Mouse (Mus musculus) embryo, embryonic 10.5 days (tissue): ENCODE measurements around the gene Acoxl.

Experiments used
- DNase-seq: peaks from one replicate; pipeline ENCODE4 v3.0.0-alpha.2; 2015; ENCODE audit warnings: low spot score

The Acoxl gene

DNA sequence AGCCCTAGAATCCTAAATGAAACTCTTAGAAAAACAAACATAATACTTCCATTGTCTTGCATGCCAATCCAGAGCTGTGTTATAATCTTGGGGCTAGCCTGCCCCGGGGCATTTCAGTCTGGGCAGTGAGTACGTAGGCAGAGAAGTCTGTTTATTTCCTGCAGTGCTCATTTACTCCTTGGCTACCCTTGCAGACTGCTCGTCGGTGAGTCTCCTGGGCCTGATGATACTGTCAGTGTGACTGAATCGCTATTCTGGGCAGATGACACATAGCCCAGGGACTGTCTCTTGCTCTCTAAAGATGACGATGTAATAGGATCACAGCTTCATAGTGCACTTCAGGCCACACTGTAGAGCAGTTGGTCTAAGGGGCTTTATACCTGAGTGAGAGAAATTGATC lies 56.2 kb downstream of the Acoxl start:
- no peak for DNase-seq

DNA sequence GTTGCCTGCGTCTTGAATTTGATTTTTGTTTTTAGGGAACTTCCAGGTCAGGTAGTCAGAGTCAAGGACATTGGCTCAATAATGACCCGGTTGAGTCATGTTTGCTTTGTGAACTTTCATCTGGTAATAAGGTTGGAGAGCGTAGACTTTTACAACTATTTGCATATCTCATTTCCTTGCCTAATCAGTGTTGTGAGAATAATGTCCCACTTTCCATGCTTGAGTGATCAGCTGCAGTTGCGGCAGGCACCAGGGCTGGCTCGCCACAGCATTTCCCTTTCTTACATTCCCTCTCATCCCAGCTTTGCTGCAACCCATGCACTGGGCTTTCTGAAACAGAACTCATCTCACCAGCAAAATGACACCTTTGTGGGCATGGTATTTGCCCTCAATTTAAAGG lies 59.0 kb downstream of the Acoxl start:
- DNase-seq = no peak

DNA sequence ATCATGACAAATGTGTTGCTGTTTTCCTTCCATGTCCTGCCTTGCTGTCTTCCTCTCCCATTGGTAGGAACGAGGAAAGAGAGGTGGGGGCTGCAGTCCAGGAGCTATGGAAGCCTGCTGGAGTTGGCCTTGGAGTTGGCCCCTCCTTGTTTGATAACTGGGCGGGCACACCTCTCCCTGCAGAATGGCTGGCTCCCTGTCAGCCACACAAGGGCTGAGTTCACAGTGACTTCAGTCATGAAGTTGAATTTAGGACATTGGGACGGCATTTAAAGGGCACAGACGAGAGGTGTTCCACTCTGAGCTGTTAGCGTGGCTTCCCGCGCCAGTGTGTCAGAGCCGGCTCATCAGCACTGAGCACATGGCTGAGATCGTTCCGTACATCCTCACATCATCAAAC lies 66.2 kb downstream of the Acoxl start:
- DNase-seq = no peak

DNA sequence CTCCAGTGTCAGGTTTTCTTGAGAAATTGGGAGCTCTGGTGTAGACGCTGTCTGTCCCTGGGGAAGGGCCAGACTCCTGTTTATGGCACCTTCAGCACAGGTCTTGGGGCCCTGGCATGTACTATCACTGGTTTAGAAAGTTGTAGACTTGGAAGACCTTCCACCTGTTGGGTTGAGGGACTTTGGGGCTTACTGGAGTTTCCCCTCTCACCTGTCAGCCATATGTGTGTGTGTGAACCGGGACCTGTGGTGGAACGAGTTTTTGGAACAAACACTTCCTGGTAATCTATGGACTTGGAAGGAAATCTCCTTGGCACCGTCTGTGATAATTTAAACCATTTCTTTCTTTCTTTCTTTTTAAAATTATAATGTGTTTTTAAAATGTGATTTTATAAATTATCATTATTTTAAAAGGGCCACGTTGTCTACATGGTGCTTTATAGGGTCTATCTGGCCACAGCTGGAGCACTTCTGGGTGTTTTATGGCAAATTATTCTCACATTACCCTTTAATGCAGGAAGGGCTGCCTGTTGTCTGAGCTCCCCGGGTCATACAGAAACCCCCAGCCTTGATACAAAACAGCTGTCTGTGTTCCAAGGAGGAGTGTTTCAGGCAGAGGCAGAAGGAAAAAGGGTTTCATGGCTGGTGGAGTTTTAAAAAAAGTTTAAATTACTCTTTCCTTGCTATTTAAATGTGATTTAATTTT lies 68.5 kb downstream of the Acoxl start:
- peak; percentile 77 for DNase-seq

DNA sequence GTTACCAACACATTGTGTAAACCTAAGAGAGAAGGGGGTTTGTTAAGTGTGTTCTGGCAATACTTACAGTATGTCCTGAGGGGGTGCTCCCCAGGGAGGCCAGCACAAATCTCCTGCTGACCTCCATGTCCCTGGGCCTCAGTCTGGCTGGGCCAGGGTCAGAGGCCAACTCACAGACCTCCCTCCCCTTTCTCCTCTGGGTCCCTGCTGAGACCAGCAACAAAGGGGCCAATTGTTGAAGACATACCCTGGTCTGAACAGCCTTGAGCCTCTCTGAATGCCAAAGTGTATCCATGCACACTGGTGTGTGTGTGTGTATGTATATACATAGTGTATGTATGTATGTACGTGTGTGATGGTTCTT lies 69.0 kb downstream of the Acoxl start:
- peak; percentile 88 for DNase-seq

DNA sequence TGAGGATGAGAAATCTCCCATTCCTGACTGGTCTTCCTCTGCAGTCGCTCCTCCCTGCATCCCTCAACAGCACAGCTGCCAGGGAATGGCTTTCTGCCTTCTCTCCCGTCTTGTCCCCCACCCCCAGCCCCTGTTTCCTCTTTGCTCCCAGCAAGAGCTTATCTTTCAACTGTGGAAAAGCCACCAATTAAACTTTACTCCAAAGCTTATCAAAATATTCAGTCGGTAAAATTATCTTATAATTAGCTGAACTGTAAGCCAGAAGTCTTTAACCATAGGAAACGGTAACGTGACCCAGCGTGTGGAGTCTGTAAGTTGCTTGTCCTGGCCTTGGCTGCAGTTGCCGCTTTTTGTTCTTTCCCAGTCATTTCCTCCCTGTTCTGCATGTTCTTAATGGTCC lies 70.2 kb downstream of the Acoxl start:
- no peak for DNase-seq

DNA sequence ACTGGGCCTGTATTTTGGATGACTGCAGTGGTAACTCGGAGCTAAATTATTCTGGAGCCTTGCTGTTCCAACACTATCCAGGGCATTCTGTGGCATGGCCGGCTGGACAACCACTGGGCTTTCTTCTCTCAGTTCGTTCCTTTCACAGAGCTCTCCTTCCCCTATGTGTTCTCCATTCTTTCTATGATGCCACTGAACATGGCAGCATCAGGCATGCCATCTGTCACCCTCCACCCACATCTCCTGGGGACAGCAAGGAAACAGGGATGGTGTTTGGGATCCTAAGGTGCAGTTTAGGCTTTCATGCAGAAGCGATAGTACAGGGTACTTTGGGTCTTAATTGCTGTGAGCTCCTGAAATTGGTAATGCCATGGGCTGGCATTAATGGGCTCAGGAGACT lies 71.1 kb downstream of the Acoxl start:
- DNase-seq = no peak

DNA sequence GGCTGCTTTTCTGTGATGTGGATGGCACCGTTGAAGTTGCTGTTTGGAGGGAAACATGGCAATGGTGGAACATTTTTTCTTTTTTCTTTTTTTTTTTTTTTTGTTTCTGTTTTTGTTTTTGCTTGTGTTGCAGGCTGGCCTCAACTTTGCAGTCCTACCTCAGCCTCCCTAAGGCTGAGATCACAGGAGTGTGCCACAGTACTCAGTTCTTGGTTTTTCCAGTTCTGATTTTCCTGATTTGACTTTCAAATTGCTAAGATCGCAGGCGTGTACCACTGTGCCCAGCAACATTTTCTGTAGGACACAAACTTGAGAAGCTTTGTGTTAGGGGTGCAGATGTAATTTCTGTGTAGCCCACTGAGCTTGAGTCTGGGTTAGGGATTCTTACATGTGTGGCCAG lies 72.9 kb downstream of the Acoxl start:
- DNase-seq = no peak

DNA sequence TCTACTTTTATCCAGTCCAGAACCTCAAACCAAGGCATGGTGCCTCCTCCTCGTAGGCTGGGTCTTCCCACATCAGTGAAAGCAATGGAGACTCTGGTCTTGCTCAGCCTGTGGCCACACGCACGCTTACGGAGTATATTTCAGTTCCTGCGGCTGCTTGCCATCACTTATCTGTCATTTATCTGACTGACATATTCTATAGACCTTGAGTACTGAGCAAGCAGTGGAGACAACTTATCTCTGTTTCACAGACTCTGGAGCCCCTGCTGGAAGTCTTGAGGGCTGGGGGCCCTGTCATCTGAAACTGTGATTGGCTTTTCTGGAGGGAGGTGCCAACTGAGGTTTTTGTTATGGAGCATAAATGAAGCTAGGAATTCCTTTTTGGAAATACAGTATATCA lies 75.4 kb downstream of the Acoxl start:
- no peak for DNase-seq

DNA sequence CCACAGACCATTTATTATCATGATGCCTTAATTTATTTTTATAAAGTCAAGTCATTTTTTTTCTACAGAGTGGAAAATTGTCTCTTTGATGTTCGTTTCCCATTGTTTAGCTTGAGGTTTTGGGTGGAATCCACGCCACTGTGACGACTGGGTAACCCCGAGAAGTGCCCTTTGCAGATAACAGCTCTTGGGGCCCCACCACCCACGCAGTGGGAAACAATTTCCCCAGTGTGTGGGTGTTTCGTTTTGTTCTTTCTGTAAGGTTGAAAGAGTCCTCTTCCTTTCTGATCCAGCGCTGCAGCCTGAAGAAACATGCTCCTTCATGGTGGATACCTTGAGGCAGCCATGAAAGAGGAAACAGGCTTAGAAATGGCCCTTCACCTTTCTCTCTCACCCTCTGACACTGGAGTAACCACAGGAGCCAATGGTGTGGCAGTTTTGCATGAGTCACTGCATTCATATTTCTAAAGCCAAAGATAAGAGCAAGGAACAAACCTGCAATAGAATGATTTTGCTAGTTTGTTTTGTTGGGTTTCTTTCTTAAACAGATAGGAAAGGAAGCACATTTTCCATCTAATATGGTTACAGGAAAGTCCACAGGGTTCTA lies 78.2 kb downstream of the Acoxl start:
- DNase-seq = no peak

DNA sequence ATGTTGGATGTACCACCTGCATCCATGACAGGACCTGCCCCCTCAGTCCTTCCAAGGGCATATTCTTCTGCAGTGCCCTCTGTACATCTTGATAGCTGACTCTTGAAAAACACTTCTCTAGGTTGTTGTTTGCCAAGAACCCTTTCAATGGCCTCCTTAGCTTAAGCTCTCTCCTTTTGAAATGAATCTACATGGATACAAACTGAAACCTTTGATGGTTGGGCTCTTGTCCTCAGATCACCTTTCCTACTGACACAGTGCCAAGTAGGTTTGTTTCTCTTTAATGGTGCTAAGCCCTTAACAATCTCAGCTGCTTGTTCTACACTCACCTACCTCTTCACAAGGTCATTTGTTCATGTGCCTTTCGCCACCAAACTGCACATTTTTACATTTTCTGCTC lies 81.1 kb downstream of the Acoxl start:
- DNase-seq = no peak

DNA sequence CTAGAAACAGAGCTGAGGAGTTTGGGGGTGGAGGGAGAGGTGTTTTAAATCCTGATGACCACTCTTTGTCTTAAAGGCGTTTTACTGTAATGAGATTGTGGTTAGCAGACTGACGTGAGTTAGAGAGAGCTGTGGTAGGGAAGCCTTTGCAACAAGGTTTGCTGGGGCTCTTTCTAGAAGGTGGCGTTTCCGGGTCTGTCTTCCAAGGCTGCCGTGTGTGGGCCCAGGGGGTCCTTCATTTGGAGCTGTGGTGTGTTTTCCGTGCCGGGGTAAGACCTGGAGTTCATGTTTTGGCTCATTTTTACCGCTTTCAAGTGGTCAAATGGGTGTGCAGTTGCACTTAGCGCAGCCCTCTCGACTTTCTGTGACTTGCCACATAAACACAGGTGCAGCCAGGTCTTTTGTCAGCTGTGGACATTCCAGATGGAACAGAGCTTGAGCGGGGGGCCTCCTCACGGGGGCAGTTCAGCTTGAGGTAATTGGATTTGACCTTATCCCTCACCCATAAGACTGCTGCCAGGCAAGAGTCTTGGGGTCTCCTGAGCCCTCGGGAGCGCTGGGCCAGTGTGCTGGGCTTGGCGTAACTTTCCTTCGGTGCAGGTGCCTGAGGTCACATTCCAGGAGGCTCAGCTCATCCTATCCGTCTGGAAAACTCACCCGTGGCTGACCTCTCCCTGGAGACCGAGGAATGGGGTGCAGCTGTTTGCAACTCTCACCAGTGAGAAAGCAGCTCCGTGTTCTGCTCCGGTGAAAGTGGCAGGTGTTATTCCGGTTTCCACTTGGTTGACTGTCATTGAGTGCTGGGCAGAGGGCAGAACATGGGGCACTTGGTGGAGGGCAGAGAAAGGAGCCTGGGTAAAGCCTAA lies 83.6 kb downstream of the Acoxl start:
- peak; percentile 49 for DNase-seq

DNA sequence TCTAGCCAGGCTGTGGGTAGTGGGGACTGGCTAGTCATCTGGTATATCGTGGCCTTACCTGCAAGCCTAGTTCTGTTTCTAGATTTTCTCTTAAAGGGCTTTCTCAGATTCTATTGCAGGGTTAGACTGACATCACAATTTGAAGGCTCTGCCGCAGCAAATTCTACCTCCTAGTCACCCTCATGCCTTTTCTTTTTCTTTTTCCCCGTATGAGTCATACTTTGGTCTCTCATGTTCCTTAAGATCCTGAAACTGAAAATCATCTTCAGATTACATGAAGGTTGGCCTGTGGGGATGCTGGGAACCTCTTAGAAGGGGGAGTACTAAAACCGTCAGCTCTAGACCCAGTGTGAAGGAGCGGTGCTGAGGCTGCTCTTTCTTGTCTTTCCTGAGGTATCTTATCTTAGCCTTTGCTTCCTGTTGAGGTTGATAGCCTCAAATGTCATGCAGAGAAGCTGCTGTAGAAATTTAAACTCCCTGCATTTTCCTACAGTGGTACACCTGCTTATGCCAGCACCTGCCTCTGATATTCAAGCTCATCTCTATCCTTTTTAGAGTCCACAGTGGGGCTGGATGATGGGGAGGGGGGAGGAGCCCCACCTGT lies 84.5 kb downstream of the Acoxl start:
- DNase-seq = no peak

DNA sequence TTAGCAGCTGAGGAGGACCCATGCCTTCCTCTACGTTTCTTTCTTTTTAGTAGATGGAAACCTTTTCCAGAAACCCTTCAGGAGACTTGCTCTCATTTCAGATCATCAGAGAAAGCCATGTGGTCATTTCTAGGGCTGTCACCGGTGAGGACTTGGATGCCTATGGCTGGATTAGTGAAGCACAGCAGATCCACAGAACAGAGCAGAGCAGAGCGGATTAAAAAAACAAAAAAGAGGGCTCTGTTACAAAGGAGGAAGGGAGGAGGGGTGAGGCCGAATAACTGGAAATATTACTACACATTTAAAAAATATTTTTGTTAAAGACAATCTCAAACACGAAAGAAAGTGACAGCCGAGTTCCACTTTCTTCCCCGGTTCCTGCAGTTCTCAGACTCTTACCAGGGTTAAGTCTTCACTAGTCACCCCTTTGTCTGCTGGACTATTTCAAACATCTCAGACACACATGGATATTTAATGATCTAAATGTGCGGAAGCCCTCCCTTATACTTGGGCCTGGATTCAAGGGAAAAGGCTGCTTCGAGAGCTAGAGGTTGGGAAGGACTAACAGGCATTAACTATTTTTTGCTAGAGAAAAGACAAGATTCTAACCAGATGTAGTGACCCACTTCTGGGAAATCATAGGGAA lies 88.1 kb downstream of the Acoxl start:
- DNase-seq = peak; percentile 8

DNA sequence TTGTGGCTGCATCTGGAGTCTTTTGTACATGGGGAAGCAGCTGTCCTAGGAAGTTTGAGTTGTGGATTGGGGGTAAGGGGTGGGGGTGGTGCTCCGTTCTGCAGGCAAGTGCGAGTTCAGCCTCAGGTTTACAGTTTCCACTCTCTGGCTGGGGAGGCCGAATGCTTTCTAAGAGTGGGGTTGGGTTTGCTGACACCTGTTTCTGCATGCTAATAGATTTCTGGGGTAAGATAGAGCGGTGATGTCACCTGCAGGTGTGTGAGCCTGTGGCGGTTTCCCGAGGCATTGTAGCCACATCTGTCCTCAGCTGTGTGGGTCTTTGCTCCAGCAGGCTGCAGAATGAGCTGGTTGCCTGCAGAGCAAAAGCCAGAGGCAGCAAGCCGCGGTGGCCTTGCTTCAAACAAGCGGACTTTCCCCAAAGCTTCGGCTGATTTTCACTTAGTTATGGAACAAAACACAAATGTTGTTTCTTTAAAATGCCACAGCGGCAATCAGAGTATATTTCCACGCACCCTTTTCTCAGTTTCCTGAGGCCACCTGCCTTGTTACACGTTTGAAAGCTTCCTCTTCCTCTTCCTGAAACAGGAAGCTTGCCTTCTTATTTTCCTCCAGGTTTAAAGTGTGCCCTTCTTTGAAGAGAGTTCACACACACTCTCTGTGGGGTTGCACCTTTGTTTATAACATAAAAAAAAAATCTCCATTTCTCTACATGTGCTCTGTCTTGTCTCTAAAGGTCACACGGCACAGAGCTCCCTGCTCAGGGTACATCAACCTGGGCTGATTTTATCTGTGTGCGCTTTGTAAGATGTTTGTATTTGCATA lies 89.0 kb downstream of the Acoxl start:
- no peak for DNase-seq

DNA sequence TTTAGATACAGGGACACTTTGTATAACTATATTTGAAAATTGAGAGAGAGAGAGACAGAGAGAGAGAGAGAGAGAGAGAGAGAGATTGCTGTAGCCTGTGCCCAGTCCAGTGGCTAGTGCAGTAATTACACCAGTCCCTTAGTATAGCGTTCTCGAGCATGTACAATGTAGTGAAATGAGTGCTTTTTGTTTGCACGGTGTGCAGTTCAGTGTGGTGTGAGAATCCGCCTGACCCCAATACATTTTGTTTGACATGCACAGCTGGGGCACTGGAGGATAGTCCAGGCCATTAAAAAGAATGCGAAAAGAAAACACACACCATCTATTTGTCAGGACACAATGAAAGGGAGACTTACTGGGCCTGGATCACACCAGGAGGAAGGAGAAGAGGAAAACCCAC lies 89.6 kb downstream of the Acoxl start:
- DNase-seq = peak; percentile 63

DNA sequence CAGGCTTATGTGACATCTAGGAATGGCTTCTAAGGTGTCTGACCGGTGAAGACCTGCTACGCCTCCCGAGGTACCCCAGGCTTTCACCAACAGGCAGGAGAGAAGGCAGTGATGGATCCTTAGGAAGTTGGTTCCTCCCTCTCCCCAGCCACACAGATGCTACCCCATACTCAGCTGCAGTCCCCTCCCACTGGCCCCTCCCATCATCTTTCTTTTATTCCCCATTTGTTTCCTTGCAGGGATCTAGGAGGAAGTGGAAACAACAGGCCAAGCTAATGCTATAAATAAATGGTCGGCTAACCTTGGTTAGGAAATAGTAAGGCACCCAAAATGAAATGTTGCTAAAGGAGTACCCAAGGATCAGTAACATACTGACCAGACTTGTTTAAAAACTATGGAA lies 90.2 kb downstream of the Acoxl start:
- DNase-seq = no peak

DNA sequence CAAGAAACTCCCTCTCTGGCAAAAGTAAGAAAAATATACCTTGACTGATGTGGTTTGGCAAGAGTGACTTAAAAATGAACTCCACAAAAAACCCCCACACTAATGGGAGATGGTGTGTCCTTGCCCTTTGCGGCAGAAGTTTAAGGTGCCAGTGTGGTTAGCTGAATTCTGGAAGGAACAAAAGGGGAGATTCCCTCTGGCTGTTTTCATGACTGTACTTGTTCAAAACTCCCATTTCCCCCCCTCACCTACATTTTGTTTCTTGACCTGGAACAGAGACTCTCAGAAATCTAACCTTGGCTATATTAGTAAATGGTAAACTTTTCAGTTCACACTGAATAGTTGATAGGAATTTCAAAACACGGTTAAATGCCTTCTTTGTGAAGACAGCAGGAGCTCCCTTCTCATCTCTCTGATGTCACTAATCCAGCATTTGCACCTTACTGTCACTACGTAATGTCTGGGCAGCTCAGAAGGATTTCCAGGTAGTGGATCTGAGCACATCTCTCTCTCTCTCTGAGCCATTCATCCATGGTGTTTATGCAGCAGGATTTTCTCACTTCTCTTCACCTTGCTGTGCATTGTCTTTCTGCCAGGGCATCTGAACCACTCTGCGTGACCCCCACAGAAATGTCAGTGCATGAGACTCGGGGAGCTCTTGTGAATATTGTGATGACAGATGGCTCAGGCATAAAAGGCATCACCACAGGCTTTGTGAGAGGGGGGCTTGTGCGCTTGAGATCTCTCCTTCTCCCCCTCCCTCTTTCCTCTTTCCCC lies 91.5 kb downstream of the Acoxl start:
- DNase-seq = no peak

DNA sequence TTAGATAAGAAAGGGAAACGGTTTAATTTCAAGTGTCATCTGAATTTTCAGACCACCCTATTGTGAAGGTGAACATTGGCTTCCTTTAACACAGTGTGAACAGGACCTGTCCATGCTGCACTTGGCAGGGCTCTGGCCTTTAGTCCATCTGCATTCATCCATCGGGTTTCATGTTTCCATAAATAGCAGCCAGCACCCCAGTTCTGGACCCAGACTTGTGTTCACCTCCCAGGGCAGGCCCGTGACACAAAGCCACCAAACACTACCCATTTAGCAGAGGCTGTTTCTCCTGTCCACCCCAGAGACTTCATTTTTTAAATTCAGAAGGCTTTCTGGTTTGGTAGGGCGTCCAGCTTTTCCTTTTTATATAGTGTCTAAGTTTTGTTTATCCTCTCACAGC lies 92.9 kb downstream of the Acoxl start:
- no peak for DNase-seq

DNA sequence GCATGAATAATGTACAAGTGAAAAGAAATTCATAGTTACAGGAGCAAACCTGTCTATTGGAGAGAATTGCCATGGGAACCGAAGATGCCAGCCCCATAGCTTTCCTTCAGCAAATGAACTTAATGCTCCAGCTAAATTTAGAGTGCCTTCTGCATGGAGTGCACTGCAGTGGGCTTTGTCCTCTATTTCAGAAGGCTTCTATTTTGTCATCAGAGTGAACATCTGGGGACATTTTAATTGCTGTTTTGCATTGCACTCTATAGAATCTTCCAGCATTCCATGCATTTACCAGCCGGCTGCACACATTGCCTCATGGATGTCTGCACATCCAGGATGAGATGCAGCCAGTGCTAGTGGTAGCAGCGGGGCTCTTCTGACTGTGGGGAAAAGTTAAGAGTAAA lies 94.9 kb downstream of the Acoxl start:
- DNase-seq = no peak

DNA sequence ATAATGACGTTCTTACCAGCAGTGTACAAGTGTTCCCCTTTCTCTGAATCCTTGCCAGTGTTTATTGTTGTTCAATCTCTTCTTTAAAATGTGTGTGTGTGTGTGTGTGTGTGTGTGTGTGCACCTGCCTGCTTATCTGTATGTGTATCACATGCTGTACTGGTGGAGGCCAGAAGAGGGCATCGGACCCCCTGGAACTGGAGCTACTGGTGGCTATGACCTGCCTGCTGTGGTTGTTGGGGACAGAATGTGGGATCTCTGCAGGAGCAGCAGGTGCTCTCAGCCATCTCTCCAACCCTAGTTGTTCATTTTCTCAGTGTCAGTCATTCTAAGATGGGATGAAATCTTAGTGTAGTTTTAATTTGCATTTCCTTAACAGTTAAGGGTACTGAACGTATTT lies 98.4 kb downstream of the Acoxl start:
- no peak for DNase-seq
